Mouse (Mus musculus): ENCODE measurements at regions not wholly inside any gene's neighbourhood (a gene's known extent, or its start where the extent isn't known, plus 50 kb on each side); places are given as distances from the start of the nearest gene placed in this dataset.

- WGBS, result 90% methylated on average over 9 of the region's 9 CpGs
- Histone ChIP-seq H3K9ac (ENCODE audit: low read depth, low read length) (no peak overlapping the region), H3K27ac (no peak overlapping the region), H3K4me1 (ENCODE audit: control insufficient read depth, insufficient read depth, low read length) (no peaks in the 10 kb centered on the region), H3K27me3 (ENCODE audit: control insufficient read depth, insufficient read depth, low read length) (no peaks in the 10 kb centered on the region), H3K36me3 (ENCODE audit: control insufficient read depth, insufficient read depth, low read length) (no peaks in the 10 kb centered on the region), H3K79me2 (replicated peaks; ENCODE audit: control insufficient read depth, insufficient read depth, low read length) (no peaks in the 10 kb centered on the region), H3K4me3 (no peak overlapping the region)
- DNase-seq, result no peak
- intact Hi-C loops (cut with DNase I), result no loop called here
- TF ChIP-seq CTCF (IDR thresholded peaks at IDR 0.05) (no peak), EP300 (IDR thresholded peaks at IDR 0.05; ENCODE audit: insufficient read depth, low read depth, low read length) (no peak), POLR2A (IDR thresholded peaks at IDR 0.05; ENCODE audit: insufficient read depth, low read depth, low read length) (no peak)
Observed at GRCm38 (mm10) chr19:15502315-15502984, 444.7 kb downstream of the Psat1 start.

GRCm38 (mm10) chr19:15495532-15495931 is 451.6 kb downstream of the Psat1 start:
- H3K27me3 ChIP-seq (ENCODE audit: control insufficient read depth, insufficient read depth, low read length), result no peaks in the 10 kb centered on the region
- H3K4me1 ChIP-seq (ENCODE audit: control insufficient read depth, insufficient read depth, low read length), result no peaks in the 10 kb centered on the region
- no peak overlapping the region for H3K27ac ChIP-seq
- H3K36me3 ChIP-seq (ENCODE audit: control insufficient read depth, insufficient read depth, low read length), result no peaks in the 10 kb centered on the region
- intact Hi-C loops (cut with DNase I), result no loop called here
- H3K4me3 ChIP-seq, result no peak overlapping the region
- WGBS, result 81% methylated on average over 1 of the region's 1 CpGs
- no peaks in the 10 kb centered on the region for H3K79me2 ChIP-seq (replicated peaks; ENCODE audit: control insufficient read depth, insufficient read depth, low read length)
- no peak for TF ChIP-seq CTCF (IDR thresholded peaks at IDR 0.05)
- no peak for DNase-seq
- H3K9ac ChIP-seq (ENCODE audit: low read depth, low read length), result no peak overlapping the region

DNA sequence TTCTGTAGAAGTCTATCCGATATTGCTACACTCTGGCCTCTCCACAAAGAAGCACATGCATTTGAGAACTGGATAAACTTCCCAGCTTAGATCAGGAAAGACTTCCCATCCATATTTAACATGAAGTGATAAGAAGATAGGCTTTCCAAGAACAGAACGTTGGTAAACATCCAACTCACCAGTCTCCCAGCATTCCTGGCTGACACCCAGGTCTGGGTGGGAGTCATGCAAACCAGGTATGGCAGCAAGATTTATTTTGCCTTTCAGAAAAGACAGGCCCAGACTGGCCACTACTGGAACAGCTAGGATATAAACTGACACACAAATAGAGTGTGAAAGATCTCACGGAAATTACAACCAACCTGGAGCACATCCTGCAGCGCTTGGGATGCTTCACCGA is 459.6 kb downstream of the Psat1 start:
- no peak overlapping the region for H3K4me3 ChIP-seq
- H3K27ac ChIP-seq, result no peak overlapping the region
- H3K9ac ChIP-seq (ENCODE audit: low read depth, low read length), result no peak overlapping the region
- no peak for DNase-seq
- 68% methylated on average over 5 of the region's 5 CpGs for WGBS
- TF ChIP-seq CTCF (IDR thresholded peaks at IDR 0.05) (no peak), POLR2A (IDR thresholded peaks at IDR 0.05; ENCODE audit: insufficient read depth, low read depth, low read length) (no peak), EP300 (IDR thresholded peaks at IDR 0.05; ENCODE audit: insufficient read depth, low read depth, low read length) (no peak)
- H3K4me1 ChIP-seq (ENCODE audit: control insufficient read depth, insufficient read depth, low read length), result no peaks in the 10 kb centered on the region
- H3K36me3 ChIP-seq (ENCODE audit: control insufficient read depth, insufficient read depth, low read length), result no peaks in the 10 kb centered on the region
- no peaks in the 10 kb centered on the region for H3K27me3 ChIP-seq (ENCODE audit: control insufficient read depth, insufficient read depth, low read length)
- intact Hi-C loops (cut with DNase I), result no loop called here
- H3K79me2 ChIP-seq (replicated peaks; ENCODE audit: control insufficient read depth, insufficient read depth, low read length), result no peaks in the 10 kb centered on the region

- Histone ChIP-seq H3K36me3 (ENCODE audit: control insufficient read depth, insufficient read depth, low read length) (no peaks in the 10 kb centered on the region), H3K4me3 (no peak overlapping the region), H3K27ac (no peak overlapping the region), H3K27me3 (ENCODE audit: control insufficient read depth, insufficient read depth, low read length) (no peaks in the 10 kb centered on the region), H3K4me1 (ENCODE audit: control insufficient read depth, insufficient read depth, low read length) (no peaks in the 10 kb centered on the region), H3K9ac (ENCODE audit: low read depth, low read length) (no peak overlapping the region), H3K79me2 (replicated peaks; ENCODE audit: control insufficient read depth, insufficient read depth, low read length) (no peaks in the 10 kb centered on the region)
- WGBS, result 55% methylated on average over 8 of the region's 8 CpGs
- TF ChIP-seq CTCF (IDR thresholded peaks at IDR 0.05) (no peak), POLR2A (IDR thresholded peaks at IDR 0.05; ENCODE audit: insufficient read depth, low read depth, low read length) (no peak), EP300 (IDR thresholded peaks at IDR 0.05; ENCODE audit: insufficient read depth, low read depth, low read length) (no peak)
- no peak for DNase-seq
- intact Hi-C loops (cut with DNase I), result no loop called here
Observed at GRCm38 (mm10) chr19:15481605-15482004, 465.5 kb downstream of the Psat1 start.

- DNase-seq, result no peak
- Histone ChIP-seq H3K27ac (no peak overlapping the region), H3K79me2 (replicated peaks; ENCODE audit: control insufficient read depth, insufficient read depth, low read length) (no peaks in the 10 kb centered on the region), H3K27me3 (ENCODE audit: control insufficient read depth, insufficient read depth, low read length) (no peaks in the 10 kb centered on the region), H3K4me3 (no peak overlapping the region), H3K4me1 (ENCODE audit: control insufficient read depth, insufficient read depth, low read length) (no peaks in the 10 kb centered on the region), H3K36me3 (ENCODE audit: control insufficient read depth, insufficient read depth, low read length) (no peaks in the 10 kb centered on the region), H3K9ac (ENCODE audit: low read depth, low read length) (no peak overlapping the region)
- TF ChIP-seq POLR2A (IDR thresholded peaks at IDR 0.05; ENCODE audit: insufficient read depth, low read depth, low read length), result no peak
- no peak for TF ChIP-seq EP300 (IDR thresholded peaks at IDR 0.05; ENCODE audit: insufficient read depth, low read depth, low read length)
- TF ChIP-seq CTCF (IDR thresholded peaks at IDR 0.05), result no peak
- intact Hi-C loops (cut with DNase I), result no loop called here
- WGBS, result 88% methylated on average over 10 of the region's 10 CpGs
Observed at GRCm38 (mm10) chr19:15469541-15469940, 477.6 kb downstream of the Psat1 start.

GRCm38 (mm10) chr19:15466713-15467112 is 480.4 kb downstream of the Psat1 start:
- TF ChIP-seq POLR2A (IDR thresholded peaks at IDR 0.05; ENCODE audit: insufficient read depth, low read depth, low read length) (no peak), EP300 (IDR thresholded peaks at IDR 0.05; ENCODE audit: insufficient read depth, low read depth, low read length) (no peak), CTCF (IDR thresholded peaks at IDR 0.05) (no peak)
- DNase-seq, result no peak
- 72% methylated on average over 8 of the region's 8 CpGs for WGBS

More at GRCm38 (mm10) chr19:15466713-15467112, 480.4 kb downstream of the Psat1 start:
- no peak overlapping the region for H3K4me3 ChIP-seq
- intact Hi-C loops (cut with DNase I), result no loop called here
- H3K27ac ChIP-seq, result no peak overlapping the region
- H3K79me2 ChIP-seq (replicated peaks; ENCODE audit: control insufficient read depth, insufficient read depth, low read length), result no peaks in the 10 kb centered on the region
- H3K4me1 ChIP-seq (ENCODE audit: control insufficient read depth, insufficient read depth, low read length), result no peaks in the 10 kb centered on the region
- no peak overlapping the region for H3K9ac ChIP-seq (ENCODE audit: low read depth, low read length)
- no peaks in the 10 kb centered on the region for H3K27me3 ChIP-seq (ENCODE audit: control insufficient read depth, insufficient read depth, low read length)
- no peaks in the 10 kb centered on the region for H3K36me3 ChIP-seq (ENCODE audit: control insufficient read depth, insufficient read depth, low read length)
